Mouse (Mus musculus): ENCODE measurements around the gene Tnfrsf25.

- TF ChIP-seq GATA1 (IDR thresholded peaks at IDR 0.05; ENCODE audit: borderline replicate concordance, low read length) (no peak), FLI1 (IDR thresholded peaks at IDR 0.05; ENCODE audit: low read length) (no peak)
Measured at GRCm38 (mm10) chr4:152092751-152093293, 22.9 kb upstream of the Tnfrsf25 start.

Measured in megakaryocyte, embryonic 14.5 days (primary cell).